Mouse (Mus musculus) megakaryocyte, embryonic 14.5 days (primary cell): ENCODE measurements at regions not wholly inside any gene's neighbourhood (a gene's known extent, or its start where the extent isn't known, plus 50 kb on each side); places are given as distances from the start of the nearest gene placed in this dataset.

Experiments
- FLI1 ChIP-seq: IDR thresholded peaks from 2 replicates; pipeline ENCODE4 v1.6.1; 2012; ENCODE audit warnings: low read length, inconsistent platforms, mixed read lengths
- GATA1 ChIP-seq: IDR thresholded peaks from 3 replicates; pipeline ENCODE4 v1.6.1; 2012; ENCODE audit warnings: mixed read lengths, low read length, inconsistent platforms, borderline replicate concordance

DNA sequence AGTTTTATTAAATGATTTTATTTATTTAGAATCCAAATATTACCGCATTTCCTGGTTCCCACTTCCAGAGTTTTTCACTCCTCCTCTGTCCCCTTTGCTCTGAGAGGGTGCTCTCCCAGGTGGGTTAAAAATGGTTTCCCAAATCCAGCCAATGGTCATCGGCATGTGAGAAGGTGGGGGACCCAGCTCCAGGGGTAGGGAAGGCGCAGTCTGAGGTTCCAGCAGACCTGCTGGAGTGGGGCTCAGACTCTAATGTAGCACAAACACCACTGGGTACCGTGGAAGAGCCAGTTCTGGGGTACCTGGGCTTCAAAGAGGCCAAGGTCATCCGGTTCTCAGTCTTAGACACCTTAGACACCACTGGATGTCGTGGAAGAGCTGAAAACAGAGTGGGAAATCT, 875.6 kb downstream of the Fscb start:
- TF ChIP-seq GATA1 = no peak
- TF ChIP-seq FLI1 = no peak
